Mouse (Mus musculus) ES-Bruce4 (cell line): ENCODE data around the gene Tie1. TPM values are rescaled to one million over a fixed set of nuclear protein-coding genes. Genes with fewer than 3 reads are reported as not detected.

Source experiments
- H3K27ac ChIP-seq: 2 replicates; pipeline ENCODE4 v1.5.1; 2012; ENCODE audit warnings: low read length, inconsistent platforms; ENCODE audit not compliant: insufficient read depth
- H3K27me3 ChIP-seq: 2 replicates; pipeline ENCODE4 v1.6.1; 2012; ENCODE audit warnings: mild to moderate bottlenecking, low read length, inconsistent platforms; ENCODE audit not compliant: control insufficient read depth, poor library complexity, insufficient read depth, severe bottlenecking
- H3K36me3 ChIP-seq: 2 replicates; pipeline ENCODE4 v1.6.1; 2012; ENCODE audit warnings: inconsistent platforms, mild to moderate bottlenecking, low read length, moderate library complexity; ENCODE audit not compliant: control insufficient read depth, poor library complexity, insufficient read depth, severe bottlenecking
- H3K4me1 ChIP-seq: one replicate; pipeline ENCODE4 v1.8.1; 2011; ENCODE audit warnings: low read length; ENCODE audit not compliant: control insufficient read depth, insufficient read depth
- H3K4me3 ChIP-seq: 2 replicates; pipeline ENCODE4 v1.5.1; 2011; ENCODE audit warnings: low read depth, mild to moderate bottlenecking, low read length
- H3K9ac ChIP-seq: 2 replicates; pipeline ENCODE4 v1.6.1; 2012; ENCODE audit warnings: low read depth, mild to moderate bottlenecking, inconsistent platforms; ENCODE audit not compliant: poor library complexity, severe bottlenecking
- H3K9me3 ChIP-seq: replicated peaks from 2 replicates; pipeline ENCODE4 v1.6.1; 2012; ENCODE audit warnings: mild to moderate bottlenecking, low read length, inconsistent platforms; ENCODE audit not compliant: control insufficient read depth, poor library complexity, insufficient read depth, severe bottlenecking
- CTCF ChIP-seq: IDR thresholded peaks from one replicate; pipeline ENCODE4 v1.8.1; 2011; ENCODE audit warnings: low read depth, low read length
- EP300 ChIP-seq: IDR thresholded peaks from 2 replicates; pipeline ENCODE4 v1.6.1; 2011; ENCODE audit warnings: low read depth, low read length; ENCODE audit not compliant: insufficient read depth
- POLR2A ChIP-seq: IDR thresholded peaks from one replicate; pipeline ENCODE4 v1.8.1; 2011; ENCODE audit warnings: low read length; ENCODE audit not compliant: insufficient read depth
- polyA plus RNA-seq: library from polyadenylated mRNA; stranded (reverse); fragments of >200 nt; gene quantifications from 2 replicates; pipeline ENCODE4 v1.2.4, GENCODE M21; 2011; ENCODE audit warnings: low read depth; ENCODE audit not compliant: missing spikeins, insufficient read depth, insufficient read length

Gene Tie1
- polyA plus RNA-seq, 1 experiment = 0.19 TPM

DNA sequence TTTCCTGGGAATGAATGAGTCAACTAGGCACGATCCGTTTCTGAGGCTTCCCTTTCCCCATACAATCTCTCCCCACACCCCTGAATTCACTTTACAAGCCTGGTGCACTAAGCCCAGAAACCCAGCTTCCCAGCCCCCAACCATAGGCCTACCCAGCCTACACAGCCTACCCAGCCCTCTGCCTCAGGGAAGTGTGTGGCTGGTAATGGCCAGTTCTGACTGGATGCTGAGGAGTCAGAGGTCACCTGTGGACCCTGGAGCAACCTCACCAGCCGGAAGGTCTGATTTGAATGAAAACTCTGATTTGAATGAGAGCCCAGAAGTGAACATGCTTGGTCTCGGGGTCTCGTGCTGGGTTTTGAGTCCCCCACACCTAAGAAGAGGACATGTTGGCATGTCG is 37.9 kb upstream of the Tie1 start:
- Histone ChIP-seq H3K4me3 (peak overlapping the region; percentile 64), H3K36me3 (no peaks in the 10 kb centered on the region), H3K4me1 (peaks cover 9% of the 10 kb centered on the region), H3K9me3 (no peaks in the 10 kb centered on the region), H3K9ac (no peak overlapping the region), H3K27me3 (no peaks in the 10 kb centered on the region), H3K27ac (no peak overlapping the region)
- TF ChIP-seq EP300 (peak; percentile 90), CTCF (no peak)

DNA sequence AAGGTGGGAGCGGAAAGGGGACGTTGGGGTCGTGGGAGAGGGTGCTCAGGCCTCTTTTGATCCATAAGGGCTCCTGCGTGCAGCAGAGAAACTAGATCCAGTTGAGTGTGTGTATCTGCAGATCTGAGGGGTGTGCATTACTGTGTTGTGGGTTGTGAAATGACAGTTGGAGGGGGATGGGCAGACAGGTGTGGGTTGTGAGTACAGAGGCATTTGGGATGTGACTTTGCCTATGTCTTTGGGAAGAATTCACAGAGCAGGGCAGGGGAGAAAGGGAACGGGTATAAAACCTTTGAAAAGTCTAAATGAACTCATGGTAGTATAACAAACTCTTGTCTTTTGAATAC is 37.4 kb upstream of the Tie1 start:
- peak overlapping the region; percentile 64 for H3K4me3 ChIP-seq
- peaks cover 6% of the 10 kb centered on the region for H3K4me1 ChIP-seq
- H3K27me3 ChIP-seq = no peaks in the 10 kb centered on the region
- TF ChIP-seq EP300 (no peak), POLR2A (no peak), CTCF (no peak)
- H3K9me3 ChIP-seq = no peaks in the 10 kb centered on the region
- no peak overlapping the region for H3K9ac ChIP-seq
- no peak overlapping the region for H3K27ac ChIP-seq
- H3K36me3 ChIP-seq = no peaks in the 10 kb centered on the region

DNA sequence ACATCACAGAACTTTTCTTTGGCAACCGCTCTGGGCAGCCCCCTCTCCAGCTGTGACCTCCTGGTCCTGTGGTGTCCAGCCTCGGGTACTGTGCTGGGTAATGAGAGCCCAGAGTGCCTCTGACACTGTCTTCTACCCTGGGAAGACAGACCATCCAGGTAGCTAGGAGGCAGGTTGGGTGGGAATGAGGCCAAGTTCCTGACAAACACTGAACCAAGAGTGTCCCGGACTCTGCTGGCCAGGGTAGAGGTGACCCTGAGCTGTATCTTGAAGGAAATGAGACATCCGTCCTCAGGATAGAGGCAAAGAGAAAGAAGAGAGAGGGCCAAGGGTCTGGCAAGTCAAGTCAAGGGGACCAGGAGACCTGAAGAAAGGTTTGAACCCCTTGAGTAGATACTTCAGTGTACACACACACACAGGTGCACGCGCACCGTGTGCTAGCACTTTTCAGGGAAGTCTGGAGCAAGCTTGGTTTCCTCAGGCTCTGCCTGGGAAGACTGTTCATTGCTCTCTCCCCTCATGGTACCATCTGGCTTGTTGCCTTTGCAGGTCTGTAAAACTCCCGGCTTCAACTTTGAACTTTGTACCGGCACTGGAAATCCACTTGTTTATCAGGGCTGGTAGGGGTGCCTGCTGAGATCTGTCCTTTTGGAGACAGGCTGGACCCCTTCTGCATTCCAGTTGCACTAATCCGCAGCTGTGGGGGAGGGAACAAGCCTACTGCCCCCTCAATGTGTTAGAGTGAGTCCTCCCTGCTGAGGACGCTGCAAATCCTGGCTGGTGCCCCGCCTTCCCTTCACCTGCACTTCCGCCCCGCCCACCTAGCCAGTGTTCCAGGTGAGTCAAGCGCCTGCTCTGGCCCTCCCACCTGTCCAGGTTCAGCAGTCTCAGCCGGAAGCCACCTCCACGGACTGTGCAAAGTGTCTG is 36.8 kb upstream of the Tie1 start, which contains the start of gene 2610528J11Rik:
Gene 2610528J11Rik, plus strand, starts transcription at position 592 of the 927 bp plus-strand sequence.
- TF ChIP-seq POLR2A (peak; percentile 29), CTCF (no peak), EP300 (no peak; the same call in 1 of the 2 replicates)
- Histone ChIP-seq H3K27ac (no peak within 1 kb of the TSS), H3K9me3 (no peaks in the 10 kb centered on the region), H3K4me1 (peaks cover 6% of the 10 kb centered on the region), H3K4me3 (peak within 1 kb of the TSS; percentile 64), H3K9ac (no peak within 1 kb of the TSS), H3K36me3 (no peaks in the 10 kb centered on the region), H3K27me3 (no peaks in the 10 kb centered on the region)

DNA sequence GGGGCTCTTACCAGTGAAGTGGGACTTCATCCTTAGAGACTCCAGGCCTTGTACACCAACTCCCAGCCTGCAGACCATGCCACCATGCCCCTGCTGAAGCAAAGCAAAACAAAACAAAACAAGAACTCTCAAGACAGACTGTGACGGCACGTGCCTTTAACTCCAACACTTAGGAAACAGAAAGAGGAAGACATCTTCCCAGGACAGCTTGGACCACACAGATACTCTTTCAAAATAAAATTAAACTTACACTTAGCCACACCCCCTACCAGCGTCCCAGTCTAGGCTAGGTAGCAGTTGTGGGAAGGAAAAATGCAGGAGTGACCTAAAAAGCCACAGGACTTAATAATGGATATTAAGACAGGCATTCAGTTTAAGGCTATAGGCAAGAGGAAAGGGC is 35.9 kb upstream of the Tie1 start:
- TF ChIP-seq CTCF (no peak), EP300 (no peak), POLR2A (no peak)
- Histone ChIP-seq H3K36me3 (no peaks in the 10 kb centered on the region), H3K4me1 (peaks cover 6% of the 10 kb centered on the region), H3K27ac (no peak overlapping the region), H3K4me3 (no peak overlapping the region), H3K9ac (no peak overlapping the region), H3K9me3 (no peaks in the 10 kb centered on the region), H3K27me3 (no peaks in the 10 kb centered on the region)

DNA sequence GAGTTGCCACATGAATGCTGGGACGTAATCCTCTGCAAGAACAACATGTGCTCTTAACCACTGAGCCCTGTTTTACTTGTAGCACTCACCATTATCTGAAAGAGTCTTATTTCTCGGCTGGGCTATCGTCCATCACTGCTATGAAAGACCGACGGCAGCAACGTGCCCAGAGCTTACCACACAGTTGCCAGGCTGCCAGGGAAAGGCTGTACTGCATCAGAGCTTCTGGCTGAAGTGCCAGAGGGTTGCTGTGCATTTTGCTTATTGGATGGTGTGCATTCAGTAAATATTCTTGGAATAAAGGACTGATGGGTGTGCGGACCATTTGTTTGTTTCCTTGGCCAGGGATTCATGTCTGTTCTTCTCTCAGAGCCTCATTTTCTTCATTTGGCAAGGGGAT is 34.1 kb upstream of the Tie1 start:
- TF ChIP-seq CTCF (no peak), POLR2A (no peak), EP300 (no peak)

DNA sequence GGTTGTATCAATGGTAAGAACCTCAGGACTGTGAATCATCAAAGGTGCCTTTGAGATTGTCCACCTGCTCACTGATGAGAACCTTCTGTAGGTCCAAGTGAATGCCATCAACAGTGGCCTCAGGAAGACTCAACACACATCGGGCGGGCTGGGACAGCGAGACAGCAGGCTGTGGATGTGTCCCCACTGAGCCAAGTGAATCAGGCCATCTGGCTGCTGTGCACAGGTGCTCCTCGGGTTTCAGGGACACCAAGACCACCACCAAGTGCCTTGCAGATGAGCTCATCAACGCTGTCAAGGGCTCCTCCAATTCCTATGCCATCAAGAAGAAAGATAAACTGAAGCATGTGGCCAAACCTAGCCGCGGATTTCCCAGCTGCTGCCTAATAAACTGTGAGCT is 32.4 kb upstream of the Tie1 start:
- Histone ChIP-seq H3K27me3 (no peaks in the 10 kb centered on the region), H3K9ac (no peak overlapping the region), H3K4me1 (peaks cover 4% of the 10 kb centered on the region), H3K9me3 (no peaks in the 10 kb centered on the region), H3K4me3 (no peak overlapping the region), H3K27ac (no peak overlapping the region), H3K36me3 (no peaks in the 10 kb centered on the region)
- TF ChIP-seq CTCF (no peak), POLR2A (no peak), EP300 (no peak)

More for the DNA sequence above, 34.1 kb upstream of the Tie1 start:
- no peaks in the 10 kb centered on the region for H3K36me3 ChIP-seq
- H3K4me1 ChIP-seq = peaks cover 6% of the 10 kb centered on the region
- H3K9ac ChIP-seq = no peak overlapping the region
- H3K9me3 ChIP-seq = no peaks in the 10 kb centered on the region
- H3K27ac ChIP-seq = no peak overlapping the region
- H3K27me3 ChIP-seq = no peaks in the 10 kb centered on the region
- H3K4me3 ChIP-seq = no peak overlapping the region
